Mouse (Mus musculus) kidney, adult 2 months (tissue): ENCODE results near the gene Mndal.

ENCODE experiments used
- CTCF ChIP-seq: fragments of 200-500 bp; conservative IDR thresholded peaks from 2 replicates; pipeline ENCODE4 v1.5.1; 2011; ENCODE audit warnings: low read depth, mild to moderate bottlenecking, control low read depth, low read length, moderate library complexity, mixed read lengths; ENCODE audit not compliant: insufficient read depth, insufficient read length
- POLR2A ChIP-seq: fragments of 200-500 bp; IDR thresholded peaks from one replicate; pipeline ENCODE4 v1.6.1; 2011; ENCODE audit warnings: low read depth, low read length, control low read depth

- TF ChIP-seq CTCF (no peak), POLR2A (no peak)
Observed at GRCm38 (mm10) chr1:173955071-173955796, 12.9 kb upstream of the Mndal start.
